Mouse (Mus musculus) hindbrain, embryonic 11.5 days (tissue): ENCODE data around the gene Myo18b. TPM values are rescaled to one million over a fixed set of nuclear protein-coding genes. Genes with fewer than 3 reads are reported as not detected.

Experiments
- ATAC-seq: fragments of 200-750 bp; cut with Nextera tagmentation; 2 replicates; pipeline ENCODE4 v1.8.0; 2017; ENCODE audit warnings: mild to moderate bottlenecking, moderate TSS enrichment, moderate library complexity; ENCODE audit not compliant: low FRiP score
- DNase-seq: peaks from one replicate; pipeline ENCODE4 v3.0.0-alpha.2; 2015; ENCODE audit warnings: low spot score
- H3K27ac ChIP-seq: fragments of 300-500 bp; sonication (generic); 2 replicates; pipeline ENCODE4 v1.5.1; 2014; ENCODE audit warnings: mild to moderate bottlenecking, low read depth, low read length
- H3K27me3 ChIP-seq: fragments of 300-500 bp; sonication (generic); 2 replicates; pipeline ENCODE4 v1.6.1; 2014; ENCODE audit warnings: mild to moderate bottlenecking, low read length, moderate library complexity, mixed read lengths; ENCODE audit not compliant: control insufficient read depth, insufficient read depth
- H3K36me3 ChIP-seq: fragments of 300-500 bp; sonication (generic); 2 replicates; pipeline ENCODE4 v1.6.1; 2014; ENCODE audit warnings: mild to moderate bottlenecking, low read length, moderate library complexity, mixed read lengths; ENCODE audit not compliant: control insufficient read depth, insufficient read depth
- H3K4me1 ChIP-seq: fragments of 300-500 bp; sonication (generic); replicated peaks from 2 replicates; pipeline ENCODE4 v1.6.1; 2014; ENCODE audit warnings: low read length, mixed read lengths; ENCODE audit not compliant: control insufficient read depth, insufficient read depth
- H3K4me2 ChIP-seq: fragments of 300-500 bp; sonication (generic); replicated peaks from 2 replicates; pipeline ENCODE4 v1.6.1; 2014; ENCODE audit warnings: mild to moderate bottlenecking, low read depth, low read length
- H3K4me3 ChIP-seq: fragments of 300-500 bp; sonication (generic); 2 replicates; pipeline ENCODE4 v1.5.1; 2014; ENCODE audit warnings: low read depth, low read length
- H3K9ac ChIP-seq: fragments of 300-500 bp; sonication (generic); 2 replicates; pipeline ENCODE4 v1.6.1; 2014; ENCODE audit warnings: low read depth, low read length
- H3K9me3 ChIP-seq: fragments of 300-500 bp; sonication (generic); 2 replicates; pipeline ENCODE4 v1.6.1; 2016; ENCODE audit warnings: low read length; ENCODE audit not compliant: control insufficient read depth
- WGBS: fragments of 180-500 bp; shearing (Covaris S2); extraction: QIAGEN DNeasy Blood & Tissue Kit; methylation state at CpG from one replicate; pipeline ENCODE4 v1.1.7; 2014; 5-methylcytosine and 5-hydroxymethylcytosine counted together
- polyA plus RNA-seq: library from polyadenylated mRNA; unstranded; fragments of >200 nt; fragmentation: Nextera tagmentation; extraction: Ambion mirVana; gene quantifications from 2 replicates; pipeline ENCODE4 v1.2.1, GENCODE M21; 2014

Gene Myo18b
- polyA plus RNA-seq, 1 experiment from 2014 or later = 0.68 TPM

DNA sequence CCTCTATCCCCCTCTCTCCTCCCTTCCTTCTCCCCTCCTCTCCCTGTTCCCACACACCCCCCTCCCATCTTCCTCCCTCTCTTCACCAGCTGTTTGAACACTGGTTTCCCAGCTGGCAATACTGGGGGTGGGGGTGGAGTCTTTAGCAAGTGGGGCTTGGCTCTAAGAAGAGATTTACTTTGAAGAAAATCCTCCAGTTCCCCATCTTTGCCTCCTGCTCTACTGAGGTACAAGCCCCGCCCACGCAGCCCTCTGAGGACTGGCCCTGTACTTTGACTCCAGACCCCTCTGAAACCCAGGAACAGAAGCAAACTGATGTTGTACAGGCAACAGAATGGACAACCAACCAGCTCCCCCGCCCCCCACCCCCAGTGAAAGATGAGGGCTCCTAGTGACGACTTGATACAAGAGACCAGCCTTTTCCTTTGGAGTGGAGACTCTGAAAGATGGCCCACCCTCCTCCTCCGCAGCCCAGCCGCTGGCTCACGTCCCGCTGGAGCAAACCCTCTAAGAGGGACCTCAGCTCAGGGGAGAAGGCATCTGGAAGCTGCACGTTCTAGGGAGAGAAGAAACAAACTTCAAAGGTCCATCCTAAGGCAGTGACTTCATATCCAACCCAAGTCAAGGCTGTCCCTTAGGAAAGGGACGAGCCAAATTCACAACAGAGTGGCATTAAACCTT, 32.2 kb upstream of the Myo18b start:
- DNase-seq (no peak), ATAC-seq (no peak)
- H3K27ac ChIP-seq = no peak overlapping the region
- no peak overlapping the region for H3K4me2 ChIP-seq
- H3K4me3 ChIP-seq = no peak overlapping the region
- no peaks in the 10 kb centered on the region for H3K36me3 ChIP-seq
- no peaks in the 10 kb centered on the region for H3K4me1 ChIP-seq
- H3K9me3 ChIP-seq = no peaks in the 10 kb centered on the region
- WGBS = 41% methylated on average over 10 of the region's 10 CpGs
- H3K9ac ChIP-seq = no peak overlapping the region
- no peaks in the 10 kb centered on the region for H3K27me3 ChIP-seq

DNA sequence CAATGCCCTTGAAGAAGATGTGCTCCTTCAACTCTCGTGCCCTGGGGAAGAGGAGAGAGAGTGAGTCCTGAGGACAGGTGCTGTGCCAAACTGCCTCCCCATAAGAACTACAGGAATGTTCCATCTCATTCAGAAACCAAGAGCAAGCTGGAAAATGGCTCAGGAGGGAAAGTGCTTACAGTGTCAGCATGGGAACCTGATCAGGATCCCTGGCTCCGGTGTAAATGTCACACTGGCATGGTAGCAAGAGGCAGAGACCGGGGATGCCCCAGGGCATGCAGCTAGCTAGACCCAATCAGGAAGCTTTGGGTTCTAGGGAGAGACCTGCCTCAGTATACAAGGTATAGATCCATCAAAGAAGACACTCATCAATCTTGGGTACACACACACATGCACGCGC, 29.3 kb upstream of the Myo18b start:
- no peak overlapping the region for H3K4me3 ChIP-seq
- no peak for DNase-seq
- H3K9ac ChIP-seq = no peak overlapping the region
- no peaks in the 10 kb centered on the region for H3K27me3 ChIP-seq
- ATAC-seq = no peak
- H3K4me1 ChIP-seq = no peaks in the 10 kb centered on the region
- WGBS = 95% methylated on average over 5 of the region's 5 CpGs
- no peaks in the 10 kb centered on the region for H3K36me3 ChIP-seq
- H3K27ac ChIP-seq = no peak overlapping the region
- no peaks in the 10 kb centered on the region for H3K9me3 ChIP-seq
- H3K4me2 ChIP-seq = no peak overlapping the region

DNA sequence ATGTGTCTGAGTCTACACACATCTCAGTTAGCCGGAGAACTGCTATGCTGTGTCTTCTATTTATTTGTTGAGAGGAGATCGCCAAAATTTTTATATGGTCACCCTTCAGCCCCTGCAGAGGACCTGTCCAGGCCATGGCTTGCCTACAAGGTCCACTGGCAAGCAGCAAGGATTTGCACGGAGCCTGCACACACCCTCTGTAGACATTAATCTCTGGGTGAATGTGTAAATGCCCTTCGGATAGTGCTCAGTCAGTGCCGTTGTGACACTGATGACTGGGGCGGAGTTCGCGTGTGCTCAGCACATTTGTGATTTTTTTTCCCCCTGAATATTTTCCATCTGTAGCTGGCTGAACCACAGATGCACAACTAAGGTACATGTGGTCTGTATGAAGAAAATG, 28.6 kb upstream of the Myo18b start:
- no peaks in the 10 kb centered on the region for H3K27me3 ChIP-seq
- no peak overlapping the region for H3K9ac ChIP-seq
- WGBS = 92% methylated on average over 8 of the region's 8 CpGs

DNA sequence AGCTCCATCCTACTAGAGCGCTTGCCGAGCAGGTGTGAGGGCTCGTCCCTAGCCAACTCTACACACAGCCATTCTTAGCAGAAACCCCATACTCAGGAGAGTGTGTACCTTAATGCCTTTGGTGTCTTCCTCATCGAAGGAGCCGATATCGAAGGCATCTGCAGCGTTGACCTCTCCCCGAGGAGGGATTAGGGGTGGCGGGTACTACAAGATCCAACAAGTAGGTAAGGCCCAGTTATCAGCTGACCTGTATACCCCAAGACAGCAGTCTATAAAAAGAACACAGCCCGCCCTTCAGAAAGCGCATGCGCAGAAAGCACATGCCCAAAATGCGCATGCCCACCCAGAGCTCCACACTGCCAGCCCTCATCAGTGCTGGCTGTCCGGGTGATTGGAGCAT, 27.7 kb upstream of the Myo18b start:
- WGBS = 96% methylated on average over 14 of the region's 14 CpGs
- H3K27me3 ChIP-seq = no peaks in the 10 kb centered on the region
- no peak overlapping the region for H3K27ac ChIP-seq
- H3K4me2 ChIP-seq = no peak overlapping the region
- no peak for DNase-seq
- H3K9me3 ChIP-seq = no peaks in the 10 kb centered on the region
- no peaks in the 10 kb centered on the region for H3K4me1 ChIP-seq
- H3K9ac ChIP-seq = no peak overlapping the region
- no peak overlapping the region for H3K4me3 ChIP-seq
- no peaks in the 10 kb centered on the region for H3K36me3 ChIP-seq
- no peak for ATAC-seq

More for the DNA sequence above, 28.6 kb upstream of the Myo18b start:
- Histone ChIP-seq H3K36me3 (no peaks in the 10 kb centered on the region), H3K9me3 (no peaks in the 10 kb centered on the region), H3K4me2 (no peak overlapping the region), H3K4me3 (no peak overlapping the region), H3K27ac (no peak overlapping the region), H3K4me1 (no peaks in the 10 kb centered on the region)
- DNase-seq = no peak
- ATAC-seq = no peak

DNA sequence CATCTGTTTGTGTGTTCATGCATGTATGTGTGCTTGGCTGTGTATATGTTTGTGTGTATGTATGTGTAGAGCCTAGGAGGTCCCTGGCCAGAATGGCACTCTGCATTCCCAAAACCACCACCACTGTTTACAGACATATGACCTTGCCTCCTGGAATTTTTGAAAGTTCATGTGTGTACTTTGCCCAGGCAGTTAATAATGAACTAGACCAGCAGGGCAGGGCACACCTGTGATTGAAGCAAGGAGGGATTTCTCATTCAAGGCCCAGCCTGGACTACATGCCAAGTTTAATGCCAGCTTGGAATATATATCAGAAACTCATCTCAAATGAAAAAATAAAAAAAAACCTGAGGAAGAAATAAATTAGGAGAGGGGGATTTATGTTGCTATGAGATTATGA, 25.8 kb upstream of the Myo18b start:
- Histone ChIP-seq H3K4me3 (no peak overlapping the region), H3K27ac (no peak overlapping the region), H3K4me1 (no peaks in the 10 kb centered on the region), H3K27me3 (no peaks in the 10 kb centered on the region), H3K36me3 (no peaks in the 10 kb centered on the region), H3K9ac (no peak overlapping the region), H3K9me3 (no peaks in the 10 kb centered on the region), H3K4me2 (no peak overlapping the region)
- DNase-seq (no peak), ATAC-seq (no peak)

DNA sequence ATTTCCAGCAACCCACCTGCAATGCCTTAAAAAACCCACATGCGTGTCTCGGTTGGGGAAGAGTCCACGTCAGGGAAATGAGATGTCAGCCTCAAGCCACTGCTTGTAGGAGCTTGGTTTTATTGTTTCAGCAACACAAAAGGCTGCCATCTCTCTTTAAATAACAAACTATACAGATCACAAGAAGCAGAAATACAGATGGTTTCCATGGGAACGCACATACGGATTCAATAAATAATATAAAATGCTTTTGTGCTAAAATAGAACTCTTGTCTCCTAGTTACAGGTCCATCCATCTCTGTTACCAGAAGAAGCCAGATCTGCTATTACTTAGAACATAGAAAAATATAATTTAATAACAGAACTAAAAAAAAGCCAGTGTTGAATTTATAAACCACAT, 14.2 kb upstream of the Myo18b start:
- H3K9me3 ChIP-seq = no peaks in the 10 kb centered on the region
- H3K36me3 ChIP-seq = no peaks in the 10 kb centered on the region
- H3K4me1 ChIP-seq = no peaks in the 10 kb centered on the region
- ATAC-seq = no peak
- 64% methylated on average over 5 of the region's 5 CpGs for WGBS
- H3K4me3 ChIP-seq = no peak overlapping the region
- H3K27ac ChIP-seq = no peak overlapping the region
- H3K27me3 ChIP-seq = no peaks in the 10 kb centered on the region
- DNase-seq = no peak
- no peak overlapping the region for H3K9ac ChIP-seq
- H3K4me2 ChIP-seq = no peak overlapping the region

DNA sequence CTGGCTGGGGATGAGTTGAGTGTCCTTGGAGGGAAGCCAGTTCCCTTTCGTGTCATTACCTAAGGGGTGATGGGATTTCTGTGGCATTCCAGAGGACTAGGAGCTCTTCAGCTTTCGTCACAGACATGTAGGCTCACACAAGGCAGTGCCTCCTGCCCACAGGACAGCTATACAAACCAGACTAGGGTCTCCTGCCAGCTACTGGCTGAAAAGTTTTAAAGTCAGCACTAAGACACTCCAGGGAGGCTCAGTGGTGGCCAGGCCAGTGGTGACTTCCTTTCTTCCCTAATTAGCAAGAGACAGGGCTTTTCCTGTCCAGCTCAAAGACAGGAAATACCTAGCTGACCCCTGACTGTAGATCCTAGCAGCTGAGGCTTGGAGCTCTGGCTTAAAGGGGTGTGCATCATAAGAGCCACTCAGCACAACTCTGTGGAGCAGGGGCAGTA, 12.0 kb upstream of the Myo18b start:
- no peaks in the 10 kb centered on the region for H3K9me3 ChIP-seq
- DNase-seq (no peak), ATAC-seq (no peak)
- no peak overlapping the region for H3K9ac ChIP-seq
- no peaks in the 10 kb centered on the region for H3K36me3 ChIP-seq
- H3K4me2 ChIP-seq = no peak overlapping the region
- whole genome bisulfite sequencing = 38% methylated on average over 2 of the region's 2 CpGs
- H3K4me1 ChIP-seq = no peaks in the 10 kb centered on the region
- H3K27ac ChIP-seq = no peak overlapping the region
- H3K4me3 ChIP-seq = no peak overlapping the region
- H3K27me3 ChIP-seq = no peaks in the 10 kb centered on the region

DNA sequence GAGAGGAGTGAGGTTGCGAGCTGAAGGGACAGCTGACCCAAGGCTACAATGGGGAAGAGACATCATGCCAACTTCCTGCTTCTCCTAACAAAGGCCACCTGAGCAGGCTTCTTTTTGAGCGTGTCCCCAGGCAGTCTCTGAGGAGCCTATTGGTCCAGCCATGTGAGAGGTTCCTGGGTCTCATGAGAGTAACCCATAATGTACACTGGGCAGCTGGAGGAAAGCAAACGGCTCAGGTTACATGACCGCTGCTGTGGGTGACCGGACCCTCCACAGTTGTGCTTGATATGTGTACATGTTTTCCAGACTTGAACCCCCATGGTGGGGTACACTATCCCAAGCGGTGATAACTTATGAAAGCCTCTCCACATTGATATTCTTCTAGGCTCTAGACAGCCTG, 11.3 kb upstream of the Myo18b start:
- H3K9ac ChIP-seq = no peak overlapping the region
- DNase-seq = no peak
- H3K4me3 ChIP-seq = no peak overlapping the region
- no peak for ATAC-seq
- H3K4me1 ChIP-seq = no peaks in the 10 kb centered on the region
- no peaks in the 10 kb centered on the region for H3K27me3 ChIP-seq
- H3K4me2 ChIP-seq = no peak overlapping the region
- no peaks in the 10 kb centered on the region for H3K9me3 ChIP-seq
- no peak overlapping the region for H3K27ac ChIP-seq
- WGBS = 76% methylated on average over 6 of the region's 6 CpGs
- H3K36me3 ChIP-seq = no peaks in the 10 kb centered on the region

DNA sequence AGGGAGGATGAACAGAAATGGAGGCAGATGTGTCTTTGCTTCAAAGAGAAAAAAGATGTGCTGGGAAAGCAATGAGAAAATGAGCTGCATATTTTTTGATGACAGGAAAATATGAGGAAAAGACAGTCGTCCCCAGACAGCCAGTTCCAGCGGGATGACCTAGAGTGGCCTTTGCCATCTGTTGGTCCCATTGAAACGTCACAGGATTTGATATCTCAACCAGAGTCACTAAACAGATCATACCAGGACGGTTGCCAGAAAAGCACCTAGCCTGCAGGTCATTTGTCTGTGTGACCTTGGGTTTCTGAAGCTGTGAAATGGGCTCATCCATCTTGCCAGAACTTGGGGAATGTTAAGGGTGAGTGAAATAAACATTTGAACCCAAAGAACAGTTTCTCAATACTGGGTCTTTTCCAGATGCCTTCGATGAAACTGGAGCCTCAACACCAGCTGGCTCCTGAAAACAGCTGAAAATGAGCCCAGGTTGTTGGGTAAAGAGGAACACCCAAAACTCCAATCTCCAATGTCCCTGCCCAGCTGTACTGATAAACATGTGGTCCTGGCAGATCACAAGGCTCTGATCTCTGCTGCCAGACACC, 2.6 kb downstream of the Myo18b start:
- no peak for ATAC-seq
- Histone ChIP-seq H3K4me1 (no peaks in the 10 kb centered on the region), H3K9me3 (no peaks in the 10 kb centered on the region), H3K4me2 (no peak overlapping the region), H3K4me3 (no peak overlapping the region), H3K27ac (no peak overlapping the region), H3K36me3 (no peaks in the 10 kb centered on the region), H3K27me3 (no peaks in the 10 kb centered on the region), H3K9ac (no peak overlapping the region)
- no peak for DNase-seq
- WGBS = 70% methylated on average over 5 of the region's 5 CpGs
